7 mouse cellular contexts compared by ENCODE assay signal in the genomic region with DNA sequence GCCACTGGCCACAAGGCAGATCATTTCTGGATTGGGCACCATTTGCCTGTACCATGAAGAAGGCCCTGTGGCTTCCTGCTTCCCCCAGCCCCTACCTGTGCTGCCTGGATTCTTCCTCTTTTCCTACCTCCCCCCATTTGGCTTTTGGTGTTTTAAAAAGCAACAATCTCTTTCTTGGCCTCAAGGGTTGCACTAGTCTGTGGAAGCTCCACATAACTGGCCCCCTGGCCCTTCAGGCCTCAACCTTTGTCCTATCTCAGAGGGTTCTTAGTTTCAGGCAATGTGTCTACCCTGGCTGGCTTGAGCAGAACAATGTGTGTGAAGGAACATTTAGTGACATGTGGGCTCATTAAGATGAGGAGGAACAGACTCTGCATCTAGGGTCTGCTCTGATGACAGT. TPM values are rescaled to one million over a fixed set of nuclear protein-coding genes. Genes with fewer than 3 reads are reported as not detected.
A peak's percentile ranks its signal among the peaks of the same experiment; 100 is the strongest.
DNase-seq lines count a peak whose midpoint lies in the region; ATAC-seq lines count a peak whose summit lies in the region.

A gene (minus strand): TSS at position 101 of the 400 bp plus-strand sequence.

- peak within 1 kb of the TSS; percentile 69 for H3K4me3 ChIP-seq in lung, embryonic 15.5 days
- H3K4me3 ChIP-seq in forebrain, embryonic 11.5 days (ENCODE audit: low read depth, low read length) = peak within 1 kb of the TSS; percentile 88
- H3K4me3 ChIP-seq in intestine, embryonic 14.5 days (ENCODE audit: low read depth, low read length) = peak within 1 kb of the TSS; percentile 73
- H3K4me3 ChIP-seq in midbrain, embryonic 13.5 days (replicated peaks) = peak within 1 kb of the TSS; percentile 90

- H3K4me1 ChIP-seq in lung, embryonic 15.5 days = peaks cover 6% of the 10 kb centered on the region; the same call in 1 of the 2 replicates
- H3K4me1 ChIP-seq in forebrain, embryonic 11.5 days (replicated peaks; ENCODE audit: control insufficient read depth, insufficient read depth, low read length) = peaks cover 2% of the 10 kb centered on the region; the same call in 1 of the 2 replicates
- no peaks in the 10 kb centered on the region for H3K4me1 ChIP-seq in intestine, embryonic 14.5 days (replicated peaks; ENCODE audit: control insufficient read depth, insufficient read depth, low read length)
- peaks cover 25% of the 10 kb centered on the region for H3K4me1 ChIP-seq in midbrain, embryonic 13.5 days (replicated peaks)

- no peak within 1 kb of the TSS for H3K9ac ChIP-seq in lung, embryonic 15.5 days
- no peak within 1 kb of the TSS for H3K9ac ChIP-seq in forebrain, embryonic 11.5 days (ENCODE audit: low read length)
- H3K9ac ChIP-seq in intestine, embryonic 14.5 days (ENCODE audit: low read length) = no peak within 1 kb of the TSS; the same call in 1 of the 2 replicates
- H3K9ac ChIP-seq in midbrain, embryonic 13.5 days (replicated peaks) = no peak within 1 kb of the TSS

- no peaks in the 10 kb centered on the region for H3K9me3 ChIP-seq in lung, embryonic 15.5 days
- H3K9me3 ChIP-seq in forebrain, embryonic 11.5 days (ENCODE audit: control insufficient read depth, low read length) = no peaks in the 10 kb centered on the region
- H3K9me3 ChIP-seq in intestine, embryonic 14.5 days (ENCODE audit: control insufficient read depth, low read length) = no peaks in the 10 kb centered on the region
- H3K9me3 ChIP-seq in midbrain, embryonic 13.5 days = no peaks in the 10 kb centered on the region

- no peak within 1 kb of the TSS for H3K27ac ChIP-seq in lung, embryonic 15.5 days
- H3K27ac ChIP-seq in forebrain, embryonic 11.5 days (ENCODE audit: low read depth, low read length) = no peak within 1 kb of the TSS
- H3K27ac ChIP-seq in intestine, embryonic 14.5 days (ENCODE audit: low read depth) = no peak within 1 kb of the TSS
- no peak within 1 kb of the TSS for H3K27ac ChIP-seq in midbrain, embryonic 13.5 days

- no peaks in the 10 kb centered on the region for H3K36me3 ChIP-seq in lung, embryonic 15.5 days
- no peaks in the 10 kb centered on the region for H3K36me3 ChIP-seq in forebrain, embryonic 11.5 days (ENCODE audit: control insufficient read depth, insufficient read depth, low read length)
- H3K36me3 ChIP-seq in intestine, embryonic 14.5 days (ENCODE audit: control insufficient read depth, insufficient read depth, low read length) = no peaks in the 10 kb centered on the region
- 0 out of 2 replicates have a peak, but pooled peaks cover 6% of the 10 kb centered on the region for H3K36me3 ChIP-seq in midbrain, embryonic 13.5 days

- H3K27me3 ChIP-seq in lung, embryonic 15.5 days = no peaks in the 10 kb centered on the region
- no peaks in the 10 kb centered on the region for H3K27me3 ChIP-seq in forebrain, embryonic 11.5 days (ENCODE audit: control insufficient read depth, insufficient read depth, low read length)
- no peaks in the 10 kb centered on the region for H3K27me3 ChIP-seq in intestine, embryonic 14.5 days (replicated peaks; ENCODE audit: control insufficient read depth, insufficient read depth, low read length)
- H3K27me3 ChIP-seq in midbrain, embryonic 13.5 days = no peaks in the 10 kb centered on the region

- no peak for DNase-seq in lung, adult 18-20 months
- DNase-seq in forebrain, embryonic 11.5 days (ENCODE audit: low spot score) = no peak
- no peak for DNase-seq in intestine, embryonic 14.5 days (ENCODE audit: low spot score)
- DNase-seq in cerebellum, postnatal 25 days = no peak
- DNase-seq in retina, postnatal 1 day = no peak

- no peak for ATAC-seq in lung, embryonic 15.5 days (ENCODE audit: borderline replicate concordance, extremely low read depth, low FRiP score, low TSS enrichment)
- no peak for ATAC-seq in forebrain, embryonic 11.5 days (replicated peaks; ENCODE audit: low FRiP score)
- ATAC-seq in intestine, embryonic 14.5 days (replicated peaks; ENCODE audit: low FRiP score, low TSS enrichment, low read depth) = no peak
- no peak for ATAC-seq in midbrain, embryonic 13.5 days

- peak within 1 kb of the TSS; percentile 99 for H3K4me2 ChIP-seq in lung, embryonic 15.5 days
- H3K4me2 ChIP-seq in forebrain, embryonic 11.5 days (ENCODE audit: low read depth, low read length, severe bottlenecking) = peak within 1 kb of the TSS; percentile 94; the same call in 1 of the 2 replicates
- H3K4me2 ChIP-seq in intestine, embryonic 14.5 days (ENCODE audit: low read length) = peak within 1 kb of the TSS; percentile 96
- H3K4me2 ChIP-seq in midbrain, embryonic 13.5 days (replicated peaks) = no peak within 1 kb of the TSS

RNA-seq across cellular contexts. Expression of the gene that starts here (rescaled TPM):
- polyA plus RNA-seq in lung, embryonic 15.5 days (2015; fragmentation: Nextera tagmentation; extraction: Ambion mirVana) = 13.0 and 13.5 TPM in 2 replicates
- 12.9 and 14.6 TPM in 2 replicates for polyA plus RNA-seq in forebrain, embryonic 11.5 days (2014; fragmentation: Nextera tagmentation; extraction: Ambion mirVana)
- polyA plus RNA-seq in intestine, embryonic 14.5 days (2014; fragmentation: Nextera tagmentation; extraction: Ambion mirVana) = 12.8 and 13.2 TPM in 2 replicates
- polyA plus RNA-seq in midbrain, embryonic 13.5 days (2015; fragmentation: Nextera tagmentation; extraction: Ambion mirVana) = 20.8 and 23.2 TPM in 2 replicates
